Mouse (Mus musculus): ENCODE data around the gene Zfp248.

Gene Zfp248

GRCm38 (mm10) chr6:118455042-118455631 lies at the start of gene Zfp248:
TSS of gene Zfp248 (minus strand) at chr6:118455528.
- peak; percentile 81 to 83 for DNase-seq

- DNase-seq: no peak
These were observed 43.7 kb upstream of the Zfp248 start for GRCm38 (mm10) chr6:118499010-118499409.

DNA sequence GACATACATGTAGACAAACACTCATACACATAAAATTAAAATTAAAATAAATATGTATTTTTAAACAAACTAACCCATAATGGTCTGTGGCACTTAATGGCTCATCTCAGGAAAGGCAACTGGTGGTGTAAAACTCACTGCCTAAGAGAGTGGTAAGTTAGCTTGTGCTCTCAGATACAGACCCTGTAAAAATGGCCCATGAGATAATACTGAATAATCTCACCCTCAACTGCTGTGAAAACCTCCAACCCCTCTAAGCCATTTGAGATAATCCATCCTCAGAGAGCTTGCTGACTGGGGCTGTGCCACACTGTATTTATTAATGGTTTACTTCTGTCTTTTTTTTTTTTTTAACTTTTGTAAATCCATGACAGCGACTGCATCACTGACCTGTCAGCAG lies 26.8 kb upstream of the Zfp248 start:
- DNase-seq: no peak

- DNase-seq: peak in 1 of 2 experiments; percentile 1
These were observed 23.8 kb upstream of the Zfp248 start, which contains the start of gene Zfp9 for GRCm38 (mm10) chr6:118478957-118479708. TSS of gene Zfp9 (minus strand) at chr6:118479320.

DNA sequence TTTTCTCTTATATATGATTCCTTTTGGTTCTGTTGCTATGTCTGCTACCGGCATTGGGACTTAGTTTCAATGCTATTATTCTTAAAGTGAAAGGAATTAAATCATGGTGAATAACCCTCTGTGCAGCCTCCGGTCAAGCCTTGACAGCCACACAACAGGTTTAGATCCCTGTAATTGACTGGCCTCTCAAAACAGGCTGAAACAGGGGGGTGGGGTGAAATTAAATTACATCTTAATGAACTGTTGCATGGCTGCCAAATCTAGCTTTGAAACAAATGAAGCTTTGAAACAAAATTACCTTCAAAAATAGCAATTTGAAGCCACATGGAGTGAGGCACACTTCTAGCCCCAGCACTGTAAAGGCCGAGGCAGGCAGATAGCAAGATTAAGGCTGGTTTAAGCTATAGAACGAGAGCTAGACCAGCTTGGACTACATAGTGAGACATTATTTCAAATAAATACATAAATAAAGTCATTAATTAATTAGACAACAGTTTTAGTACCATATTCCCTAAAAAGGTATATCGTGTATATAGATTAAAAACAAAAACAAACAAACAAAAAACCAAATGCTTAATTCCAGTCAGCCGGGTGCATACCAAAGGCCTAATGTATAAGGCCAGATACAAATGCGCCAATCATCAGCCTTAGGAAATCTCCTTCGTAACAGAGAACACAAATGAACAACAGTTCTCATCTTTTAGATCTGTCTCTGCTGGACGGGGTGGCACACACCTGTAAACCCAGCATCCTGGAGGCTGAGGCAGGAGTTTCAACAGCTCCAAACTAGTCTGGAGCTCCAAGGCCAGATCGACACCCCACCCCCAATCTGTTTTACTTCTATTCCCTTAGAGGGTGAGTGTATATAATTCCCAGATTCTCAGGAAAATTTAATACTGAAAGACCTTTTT lies 22.8 kb upstream of the Zfp248 start:
- no peak for DNase-seq

- no peak for DNase-seq
These were observed 6.9 kb upstream of the Zfp248 start for GRCm38 (mm10) chr6:118462069-118462705.

- DNase-seq: no peak
These were observed 2.4 kb upstream of the Zfp248 start for GRCm38 (mm10) chr6:118457726-118458125.

DNA sequence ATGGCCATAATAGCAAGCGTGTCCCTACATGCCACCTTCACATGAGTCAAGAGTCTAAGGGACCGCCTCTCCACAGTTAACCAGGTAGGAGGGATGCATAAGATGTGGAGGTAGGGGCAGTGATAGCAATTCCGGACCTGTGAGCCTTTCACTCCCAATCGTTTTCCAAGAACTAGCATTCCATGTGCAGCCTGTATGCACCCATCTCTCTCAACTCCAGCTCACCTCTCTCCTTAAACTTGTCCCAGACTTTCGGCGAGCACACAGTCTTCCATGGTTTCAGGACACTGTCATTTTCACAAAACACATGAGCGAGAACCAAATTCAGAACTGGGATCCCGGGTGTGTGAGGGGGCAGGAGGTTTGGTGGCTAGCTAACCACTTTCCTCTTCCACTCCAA lies 876 bp downstream of the Zfp248 start:
- DNase-seq: no peak

GRCm38 (mm10) chr6:118431502-118431901 lies 23.8 kb downstream of the Zfp248 start:
- DNase-seq: no peak

- no peak for DNase-seq
These were observed 28.7 kb downstream of the Zfp248 start for GRCm38 (mm10) chr6:118426666-118427065.

- DNase-seq: peak; percentile 91
These were observed 36.0 kb downstream of the Zfp248 start, which contains the start of gene Bms1 for GRCm38 (mm10) chr6:118419050-118419920. TSS of gene Bms1 (minus strand) at chr6:118419474.

- DNase-seq: no peak
These were observed 44.9 kb downstream of the Zfp248 start for GRCm38 (mm10) chr6:118410428-118410827.

DNA sequence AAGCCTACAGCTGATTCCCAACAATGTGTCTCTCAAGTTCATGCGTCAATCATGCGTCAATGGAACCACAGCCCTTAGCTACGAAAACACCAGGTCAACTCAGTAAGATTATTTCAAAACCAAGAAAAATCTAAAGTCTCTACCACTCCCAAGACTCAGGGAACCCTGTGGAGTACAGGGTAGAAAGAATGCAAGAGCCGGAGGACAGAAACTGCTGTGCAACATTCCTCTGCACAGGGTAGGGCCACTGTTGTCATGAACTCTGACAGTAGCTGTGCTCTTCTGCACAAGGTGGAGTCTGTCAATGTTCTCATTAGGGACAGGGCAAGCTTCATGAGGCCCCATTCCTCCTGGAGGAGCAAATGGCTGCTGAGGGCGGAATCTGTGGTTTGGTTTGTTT lies 46.8 kb downstream of the Zfp248 start:
- DNase-seq: no peak

GRCm38 (mm10) chr6:118406421-118406820 lies 48.9 kb downstream of the Zfp248 start:
- DNase-seq: no peak

- no peak for DNase-seq
These were observed 64.6 kb downstream of the Zfp248 start for GRCm38 (mm10) chr6:118390746-118391145.

DNA sequence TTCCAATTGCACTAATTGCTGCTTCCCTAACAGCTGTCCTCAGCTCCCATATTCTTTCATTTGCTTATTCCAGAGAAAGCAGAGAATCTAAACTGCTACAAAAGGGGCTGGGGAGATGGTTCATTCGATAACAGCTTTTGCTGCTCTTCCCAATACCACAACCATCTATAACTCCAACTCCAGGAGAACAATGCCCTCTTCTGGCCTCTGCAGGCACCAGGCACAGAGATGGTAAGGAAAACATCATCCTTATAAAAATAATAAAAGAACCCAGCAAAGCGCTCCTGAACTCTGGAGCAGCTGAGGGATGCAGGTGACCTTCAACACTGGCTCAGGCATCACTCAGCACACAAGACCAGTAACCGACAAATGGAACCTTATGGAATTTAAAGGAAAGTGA lies 69.4 kb downstream of the Zfp248 start:
- no peak for DNase-seq

DNA sequence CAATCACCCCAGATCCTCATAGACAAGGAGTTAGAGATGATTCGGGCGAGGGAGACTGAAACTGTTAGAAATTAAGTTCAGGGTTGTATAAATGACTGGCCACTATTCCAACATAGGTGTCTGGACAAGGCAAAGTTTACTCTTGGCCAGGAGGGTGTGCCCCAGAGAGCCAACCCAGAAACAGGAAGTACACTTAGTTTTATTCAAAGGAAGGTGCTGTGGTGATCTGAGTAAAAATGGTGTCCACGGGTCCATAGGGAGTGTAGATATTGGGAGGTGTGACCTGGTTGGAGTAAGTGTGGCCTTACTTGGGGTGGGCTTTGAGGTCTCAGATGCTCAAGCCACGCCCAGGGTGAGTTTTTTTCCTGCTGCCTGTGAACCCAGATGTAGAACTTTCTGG lies 74.1 kb downstream of the Zfp248 start:
- DNase-seq: no peak

DNA sequence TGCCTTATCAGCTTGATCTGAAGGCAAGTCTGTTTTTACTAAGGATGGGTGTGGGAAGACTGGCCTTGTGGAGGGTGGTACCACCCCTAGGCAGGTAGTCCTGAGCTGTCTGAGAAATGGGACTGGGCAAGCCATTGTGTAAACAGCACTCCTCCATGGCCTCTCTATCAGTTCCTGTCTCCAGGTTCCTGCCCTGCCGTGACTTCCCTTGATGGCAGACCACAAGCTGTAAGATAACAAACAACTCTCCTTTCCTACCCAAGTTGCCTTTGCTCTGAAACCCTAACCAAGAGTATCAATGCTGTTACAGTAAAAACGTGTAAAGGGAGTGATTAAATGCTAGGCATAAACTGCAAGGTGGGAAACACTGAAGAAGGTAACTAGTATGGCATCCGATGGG lies 74.7 kb downstream of the Zfp248 start:
- DNase-seq: no peak

- DNase-seq: peak; percentile 54 to 56
These were observed 75.7 kb downstream of the Zfp248 start for GRCm38 (mm10) chr6:118379451-118380167.

DNA sequence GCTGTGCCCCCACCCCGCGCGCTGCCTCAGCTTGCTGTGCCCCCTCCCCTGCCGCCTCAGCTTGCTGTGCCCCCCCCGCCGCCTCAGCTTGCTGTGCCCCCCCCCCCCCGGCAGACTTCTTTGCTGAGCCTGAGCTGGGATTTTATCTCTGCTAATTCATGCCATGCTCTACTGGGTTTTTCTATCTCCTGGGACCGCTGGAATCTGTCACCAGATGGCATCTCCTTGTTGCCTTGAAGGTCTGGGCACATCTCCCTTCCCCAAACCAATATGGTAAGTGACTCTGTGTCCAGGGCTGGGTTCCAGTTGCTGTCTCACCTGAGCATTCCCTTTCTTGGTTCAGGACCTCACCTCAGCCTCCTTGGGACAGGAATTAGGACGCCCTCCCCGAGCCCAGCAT lies 77.7 kb downstream of the Zfp248 start:
- no peak for DNase-seq
